Mouse (Mus musculus) lung, adult 18-20 months (tissue): ENCODE results near the gene Rbpjl.
A peak's percentile ranks its signal among the peaks of the same experiment; 100 is the strongest.

Source experiments
- DNase-seq, 2 experiments: peaks; one replicate each; pipeline ENCODE4 v3.0.0; 2022; ENCODE audit warnings: mixed read lengths in 2 of 2

Gene Rbpjl

DNA sequence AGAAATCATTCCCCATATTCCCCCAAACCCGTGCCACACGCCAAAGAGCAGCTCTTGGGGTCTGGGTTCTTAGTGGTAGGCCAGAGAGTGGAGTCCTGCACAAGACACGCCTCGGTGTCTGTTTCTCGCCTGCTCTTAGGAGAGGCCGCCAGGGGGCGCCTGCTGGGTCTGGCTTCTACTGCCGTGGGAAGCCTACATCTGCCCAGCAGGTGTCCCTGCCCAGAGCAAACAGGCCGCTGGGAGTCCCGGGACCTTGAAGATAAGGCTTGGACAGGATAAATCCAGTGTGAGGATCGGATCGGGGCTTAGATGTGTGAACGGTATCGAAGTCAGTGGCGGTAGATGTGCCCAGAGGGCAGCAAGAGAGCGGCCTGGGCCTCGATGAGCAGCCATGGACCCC, at the start of gene Rbpjl:
TSS of gene Rbpjl (plus strand) at position 236 of the 400 bp plus-strand sequence.
- DNase-seq, result peak; percentile 80 to 85

DNA sequence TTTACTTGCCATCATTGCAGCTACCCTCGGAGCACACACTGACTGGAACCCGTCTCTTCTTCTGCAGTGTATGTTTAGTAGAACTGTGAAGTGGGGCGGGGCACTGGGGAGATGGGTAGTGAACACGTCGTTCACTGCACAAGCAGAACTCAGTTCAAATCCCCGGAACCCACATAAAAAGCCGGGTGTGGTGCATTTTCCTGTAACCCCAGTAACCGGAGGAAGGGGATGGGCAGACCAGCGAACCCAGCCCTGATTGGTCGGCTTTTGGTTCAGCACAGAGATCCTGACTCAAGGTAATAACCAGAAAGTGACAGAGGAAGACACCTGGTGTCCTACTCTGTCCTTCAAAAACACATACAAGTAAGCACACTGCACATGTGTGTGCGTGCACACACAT, 49.6 kb upstream of the Rbpjl start:
- no peak for DNase-seq

DNA sequence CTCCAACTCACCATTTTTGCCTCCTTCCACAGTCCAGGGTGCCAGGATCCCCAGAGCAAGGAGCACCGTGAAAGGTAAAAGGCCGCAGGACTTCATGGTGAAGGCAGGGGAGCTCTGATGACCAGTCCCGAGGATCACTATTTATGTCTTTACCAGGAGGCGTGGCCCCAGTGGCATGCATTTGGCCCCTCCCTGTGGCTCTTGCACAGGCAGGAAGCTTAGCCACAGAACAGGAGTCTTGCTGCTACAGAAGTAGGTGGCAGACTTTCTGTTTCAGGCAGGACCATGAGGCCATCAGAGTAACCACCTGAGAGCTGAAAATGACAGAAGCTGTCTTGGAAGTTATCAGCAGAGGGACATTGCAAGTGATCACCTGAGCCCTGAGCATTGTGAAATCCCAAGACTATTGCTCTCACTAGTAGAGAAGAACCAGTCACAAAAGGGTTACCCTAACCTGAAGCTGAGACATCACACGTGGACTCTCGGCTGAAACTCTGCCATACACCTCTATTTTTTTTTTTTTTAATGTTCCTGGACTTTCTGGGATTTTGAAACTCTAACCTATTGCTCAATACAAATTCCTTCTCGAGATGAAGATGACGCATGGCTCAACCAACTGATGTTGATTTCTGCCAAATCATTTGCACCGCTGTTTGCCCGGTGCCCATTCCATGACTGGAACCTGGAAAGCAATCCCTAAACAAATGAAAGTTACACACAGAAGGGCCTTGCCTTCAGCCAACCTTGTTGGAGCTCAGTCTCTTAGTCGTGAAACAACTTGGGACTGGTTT, 46.6 kb upstream of the Rbpjl start:
- DNase-seq, result peak; percentile 50 to 67

DNA sequence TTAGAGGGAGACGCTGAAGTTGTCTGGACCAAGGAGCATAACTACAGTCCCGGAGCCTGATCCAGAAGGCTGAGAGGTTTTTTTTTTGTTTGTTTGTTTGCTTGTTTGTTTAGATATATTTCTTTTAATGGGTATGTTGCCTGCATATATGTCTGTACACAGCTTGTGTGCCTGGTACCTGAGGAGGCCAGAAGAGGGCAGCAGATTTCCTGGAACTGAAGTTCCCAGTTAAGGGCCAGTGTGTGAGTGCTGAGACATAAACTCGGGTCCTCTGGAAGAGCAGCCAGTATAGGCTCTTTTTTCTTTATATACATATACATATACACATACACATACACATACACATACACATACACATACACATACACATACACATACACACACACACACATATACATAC, 44.6 kb upstream of the Rbpjl start:
- no peak for DNase-seq

DNA sequence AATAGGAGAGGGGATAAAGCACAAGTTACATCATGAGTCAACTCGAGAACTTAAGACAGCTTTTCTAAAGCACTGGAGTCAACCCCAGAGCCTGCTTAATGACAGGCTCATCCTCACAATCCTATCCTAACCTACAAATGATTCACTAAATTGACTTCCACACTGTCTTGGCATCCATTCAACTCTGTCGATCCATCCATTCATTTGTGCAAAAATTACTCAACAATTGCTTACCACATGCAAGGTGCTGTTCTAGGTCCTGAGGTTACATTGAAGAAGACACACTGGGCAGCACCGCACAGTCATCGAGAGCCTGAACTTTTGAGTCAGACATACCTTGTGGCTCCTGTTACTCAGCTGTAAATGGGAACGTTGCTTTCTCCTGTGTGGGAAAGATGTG, 43.9 kb upstream of the Rbpjl start:
- no peak for DNase-seq

DNA sequence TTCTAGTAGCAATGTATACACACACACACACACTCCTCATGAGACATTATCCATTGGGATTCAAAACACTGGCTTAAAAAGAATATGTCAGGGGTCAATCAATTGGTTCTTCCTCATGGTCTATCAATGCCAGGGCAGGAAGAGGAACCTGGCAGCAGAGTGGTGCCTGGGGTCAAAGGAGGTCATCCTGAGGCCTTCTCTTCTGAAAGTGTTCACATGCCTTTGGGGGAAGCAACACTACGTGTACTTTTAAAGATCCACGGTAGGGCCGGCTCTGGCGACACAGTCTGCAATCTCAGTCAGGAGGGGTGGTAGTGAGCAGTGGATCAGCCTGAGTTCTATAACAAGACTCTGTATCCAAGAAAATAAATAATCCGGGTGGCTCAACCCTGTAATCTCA, 43.3 kb upstream of the Rbpjl start:
- DNase-seq, result no peak

DNA sequence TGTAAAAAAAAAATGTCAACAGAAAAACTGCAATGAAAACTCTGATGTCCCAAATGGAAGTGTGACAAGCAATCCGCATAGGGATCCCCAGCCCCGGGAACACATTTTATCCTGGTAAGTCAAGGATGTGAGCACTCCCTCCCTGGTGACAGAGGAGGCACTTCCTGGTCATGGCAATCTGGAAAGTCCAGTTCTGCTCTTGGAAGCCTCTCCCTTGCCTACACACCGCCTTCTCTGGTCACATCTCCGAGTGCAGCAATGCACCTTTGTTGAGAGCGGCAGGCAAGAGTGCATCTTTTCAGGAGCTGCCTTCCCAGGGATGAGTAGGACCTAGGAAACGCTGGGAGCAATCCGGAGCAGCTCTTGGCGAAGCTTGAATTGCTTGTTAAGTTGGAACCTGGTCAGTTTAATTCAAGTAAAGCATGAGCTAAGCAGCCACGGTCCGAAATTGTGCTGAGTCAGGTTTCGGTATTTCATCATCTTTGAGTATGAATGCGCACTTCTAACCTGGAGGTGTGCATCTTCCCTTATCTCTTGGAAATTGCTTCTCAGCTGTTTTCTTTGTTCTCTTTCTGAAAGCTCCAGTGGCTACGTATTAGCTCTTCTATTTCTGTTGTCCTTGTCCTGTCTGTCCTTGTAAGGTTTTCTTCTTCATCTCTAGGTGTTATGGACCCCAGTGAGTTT, 41.8 kb upstream of the Rbpjl start:
- DNase-seq, result peak in 1 of 2 experiments; percentile 44

DNA sequence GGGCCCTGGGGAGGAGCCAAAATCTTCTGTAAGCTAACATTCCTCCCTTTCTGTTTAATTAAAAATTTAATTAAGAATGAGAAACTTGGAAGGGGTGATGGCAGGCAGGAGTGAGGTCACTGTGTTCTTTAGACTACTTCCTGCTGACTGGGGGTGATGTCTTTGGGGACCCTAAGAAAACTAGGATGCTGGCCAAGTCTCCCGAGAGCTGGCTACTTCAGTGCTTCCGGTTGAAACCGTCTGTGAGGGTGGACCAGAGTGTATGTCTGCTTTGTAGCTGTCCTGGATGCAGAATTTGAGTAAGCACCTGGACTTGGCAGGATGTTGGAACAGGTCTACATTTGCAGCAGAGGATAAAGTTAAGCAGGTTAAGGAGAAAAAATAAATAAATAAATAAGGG, 36.0 kb upstream of the Rbpjl start:
- no peak for DNase-seq

DNA sequence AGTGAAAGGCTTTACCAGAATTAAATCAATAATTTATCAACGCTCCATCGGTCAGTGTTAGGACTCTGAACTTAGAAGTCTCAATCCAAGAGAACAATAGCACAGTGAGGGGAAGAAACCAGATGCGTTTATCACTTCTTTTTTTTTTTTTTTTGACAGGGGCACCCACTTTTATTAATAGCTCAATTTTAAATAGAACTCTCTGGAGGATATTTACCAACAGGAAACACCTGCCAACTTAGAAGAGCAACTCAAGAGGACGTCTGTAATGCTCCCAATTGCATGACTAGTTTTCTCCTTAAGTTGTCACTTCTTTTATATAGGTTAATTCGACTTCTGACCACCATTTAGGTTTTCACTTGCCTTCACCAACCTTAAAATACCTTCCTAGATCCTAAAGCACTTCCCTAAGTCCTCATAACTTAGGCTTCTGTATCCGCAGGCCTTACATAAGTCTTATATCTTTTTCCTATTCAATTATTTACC, 34.3 kb upstream of the Rbpjl start:
- DNase-seq, result no peak

DNA sequence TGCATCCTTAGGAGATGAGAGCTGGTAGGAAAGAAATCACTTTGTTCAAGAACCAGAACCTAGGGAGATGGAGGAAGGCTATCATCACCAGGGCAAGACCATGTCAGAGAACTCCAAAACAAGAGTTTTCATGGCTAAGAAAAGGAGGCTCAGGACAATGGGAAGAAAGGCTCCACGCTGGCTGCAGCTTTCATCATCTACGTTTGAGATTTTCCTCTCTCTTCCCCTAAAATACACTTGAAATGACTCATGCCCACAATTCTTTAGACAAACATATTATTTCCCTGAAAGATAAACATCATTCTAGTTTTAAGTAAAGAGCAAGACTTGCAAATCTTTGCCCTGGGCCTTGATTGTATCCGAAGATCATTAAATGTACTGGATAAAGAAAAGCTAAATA, 31.6 kb upstream of the Rbpjl start:
- DNase-seq, result no peak

DNA sequence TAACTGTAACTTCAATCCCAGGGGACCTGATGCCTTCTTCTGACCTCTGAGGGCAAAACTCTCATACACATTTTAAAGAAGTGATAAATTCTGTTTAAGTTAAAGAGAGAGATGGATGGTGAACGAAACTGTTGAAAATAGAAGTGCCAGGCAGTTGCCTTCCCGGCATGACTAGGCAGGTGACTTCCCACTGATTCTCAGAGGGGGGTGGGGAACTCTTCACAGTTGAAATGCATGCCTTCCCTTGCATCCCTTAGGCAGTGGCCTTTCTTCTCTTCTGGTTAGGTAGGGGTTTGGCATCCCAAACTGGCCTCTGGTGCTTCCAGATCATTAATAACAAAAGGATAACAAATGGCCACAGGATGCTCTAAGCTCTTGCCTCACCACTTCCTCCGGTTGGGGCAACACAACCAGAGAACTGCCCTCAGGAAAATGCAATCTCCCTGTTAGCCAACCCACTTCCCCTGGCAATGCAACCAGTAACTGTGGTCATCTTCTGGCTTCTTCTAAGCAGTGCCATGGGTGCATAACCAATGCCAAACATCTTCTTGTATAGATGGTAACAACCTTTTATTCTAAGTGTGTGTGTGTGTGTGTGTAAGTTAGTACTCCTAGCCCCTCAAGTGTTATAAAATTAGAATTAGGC, 30.4 kb upstream of the Rbpjl start:
- DNase-seq, result no peak

DNA sequence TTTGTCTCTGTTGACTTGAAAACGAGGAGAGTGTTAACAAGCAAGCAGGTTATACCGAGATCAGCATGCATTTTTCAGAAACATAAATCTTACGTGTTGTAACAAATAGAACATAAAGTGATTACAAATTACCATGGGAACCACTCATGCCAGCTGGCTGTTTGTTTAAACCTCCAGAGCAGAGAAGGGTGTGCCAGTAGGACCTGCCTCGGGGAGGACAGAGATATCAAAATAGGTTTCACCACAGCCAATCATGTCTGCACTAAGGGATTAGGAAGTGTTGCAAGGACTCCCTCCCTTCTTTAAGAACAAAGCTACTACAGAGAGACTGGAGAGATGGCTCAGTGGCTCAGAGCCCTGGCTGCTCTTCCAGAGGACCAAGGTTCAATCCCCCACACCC, 29.8 kb upstream of the Rbpjl start:
- DNase-seq, result peak; percentile 36 to 64

DNA sequence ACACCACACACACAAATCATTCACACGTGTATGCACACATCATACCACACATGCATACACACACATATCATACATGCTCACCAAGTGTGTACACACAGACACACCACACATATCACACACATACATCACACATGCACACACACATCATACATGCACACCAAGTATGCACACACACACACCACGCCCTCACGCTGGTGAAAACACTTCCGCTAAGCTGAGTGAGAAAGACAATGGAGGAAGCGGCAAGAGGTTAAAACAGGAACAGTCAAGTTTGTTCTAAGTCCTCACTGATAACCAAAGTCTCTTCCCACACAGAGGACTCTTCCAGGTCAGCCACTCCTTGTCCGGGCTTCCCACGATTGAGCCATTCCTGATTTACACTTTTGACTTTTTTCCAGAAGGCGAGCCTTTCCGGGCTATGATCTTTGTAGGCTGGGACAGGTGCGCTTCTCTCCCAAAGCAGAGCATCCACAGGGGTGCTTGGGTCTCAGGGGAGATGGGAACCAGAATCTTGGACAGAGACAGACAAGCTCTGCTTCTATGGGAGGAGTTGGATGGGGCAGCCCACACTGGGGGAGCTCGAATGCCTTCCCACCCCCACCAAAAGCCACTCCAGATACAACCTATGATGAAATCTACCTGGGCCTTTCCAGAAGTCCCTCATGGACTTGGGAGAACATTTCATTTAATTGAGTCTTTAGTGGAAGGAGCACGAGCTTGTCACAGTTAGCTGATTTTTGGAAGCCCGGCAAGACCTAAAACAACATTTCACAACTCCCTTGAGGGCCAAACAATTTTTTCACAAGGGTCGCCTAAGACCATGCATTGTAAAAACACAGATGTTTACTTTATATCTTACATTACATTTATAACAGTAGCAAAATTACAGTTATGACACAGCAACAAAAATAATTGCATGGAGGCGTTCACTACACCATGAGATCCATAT, 25.2 kb upstream of the Rbpjl start:
- DNase-seq, result no peak

DNA sequence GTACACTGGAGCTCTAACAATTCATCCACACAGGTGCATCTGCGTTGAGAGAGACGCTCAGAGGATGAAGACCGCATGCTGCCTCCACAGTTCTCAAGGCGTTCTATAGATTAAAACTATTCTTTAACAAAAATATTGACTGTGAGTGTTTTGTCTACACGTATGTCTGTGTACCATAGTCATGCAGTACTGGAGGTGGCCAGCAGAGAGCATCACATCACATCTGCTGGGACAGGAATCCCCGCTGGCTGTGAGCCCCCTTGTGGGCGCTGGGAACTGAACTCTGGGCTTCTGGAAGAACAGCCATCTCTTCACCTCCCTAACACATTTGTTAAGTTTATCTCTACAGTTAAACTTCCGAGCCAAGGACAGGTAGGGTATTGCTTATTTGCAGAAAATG, 21.2 kb upstream of the Rbpjl start:
- no peak for DNase-seq

DNA sequence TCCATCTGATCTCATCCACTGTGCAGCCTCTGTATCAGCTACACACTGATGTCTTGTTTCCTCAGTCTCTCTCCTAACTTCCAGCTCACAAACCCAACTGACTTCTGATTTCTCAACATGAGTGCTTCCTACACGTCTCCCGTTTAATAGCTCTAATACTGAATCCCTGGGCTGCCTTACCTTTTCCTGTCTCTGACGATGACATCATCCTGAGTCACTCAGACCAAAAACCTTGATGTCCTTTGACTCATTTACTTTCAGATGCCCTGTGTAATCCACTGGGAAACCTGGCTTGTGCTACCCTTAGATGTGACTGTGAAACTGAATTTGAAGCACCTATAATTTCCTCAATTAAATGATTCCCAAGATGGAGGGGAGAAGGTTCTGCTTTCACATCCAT, 20.0 kb upstream of the Rbpjl start:
- DNase-seq, result no peak

DNA sequence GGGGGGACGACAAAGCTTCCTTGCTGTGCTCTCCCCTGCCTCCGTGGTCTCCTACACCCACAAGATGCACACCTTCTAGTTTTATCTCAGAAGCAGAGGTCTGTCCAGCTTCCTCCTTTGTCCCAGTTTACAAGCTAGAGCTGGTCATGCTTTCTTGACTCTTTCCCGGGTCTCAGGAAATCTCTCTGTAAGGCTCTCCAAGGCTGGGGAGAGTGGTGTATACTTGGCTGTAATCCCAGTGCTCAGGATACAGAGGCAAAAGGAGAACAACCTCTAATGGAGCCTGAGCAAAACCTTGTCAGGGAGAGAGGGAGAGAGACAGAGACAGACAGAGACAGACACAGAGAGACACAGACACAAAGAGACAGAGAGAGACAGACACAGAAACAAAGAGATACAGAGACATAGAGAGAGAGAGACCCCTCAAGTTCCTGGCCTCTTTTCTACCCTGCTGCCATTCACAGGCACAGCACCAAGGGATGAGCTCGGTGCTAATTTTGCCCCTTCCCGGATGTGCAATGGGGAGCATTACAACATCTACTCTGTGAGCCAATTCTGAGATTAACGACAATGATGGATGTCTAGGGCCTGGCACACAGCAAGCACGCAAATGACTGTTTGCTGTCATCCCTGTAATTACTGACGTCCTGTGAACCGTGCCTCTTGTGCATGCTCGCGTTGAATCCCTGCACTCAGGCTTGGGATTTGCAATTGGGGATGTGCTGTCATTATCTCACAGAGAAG, 19.1 kb upstream of the Rbpjl start:
- no peak for DNase-seq

DNA sequence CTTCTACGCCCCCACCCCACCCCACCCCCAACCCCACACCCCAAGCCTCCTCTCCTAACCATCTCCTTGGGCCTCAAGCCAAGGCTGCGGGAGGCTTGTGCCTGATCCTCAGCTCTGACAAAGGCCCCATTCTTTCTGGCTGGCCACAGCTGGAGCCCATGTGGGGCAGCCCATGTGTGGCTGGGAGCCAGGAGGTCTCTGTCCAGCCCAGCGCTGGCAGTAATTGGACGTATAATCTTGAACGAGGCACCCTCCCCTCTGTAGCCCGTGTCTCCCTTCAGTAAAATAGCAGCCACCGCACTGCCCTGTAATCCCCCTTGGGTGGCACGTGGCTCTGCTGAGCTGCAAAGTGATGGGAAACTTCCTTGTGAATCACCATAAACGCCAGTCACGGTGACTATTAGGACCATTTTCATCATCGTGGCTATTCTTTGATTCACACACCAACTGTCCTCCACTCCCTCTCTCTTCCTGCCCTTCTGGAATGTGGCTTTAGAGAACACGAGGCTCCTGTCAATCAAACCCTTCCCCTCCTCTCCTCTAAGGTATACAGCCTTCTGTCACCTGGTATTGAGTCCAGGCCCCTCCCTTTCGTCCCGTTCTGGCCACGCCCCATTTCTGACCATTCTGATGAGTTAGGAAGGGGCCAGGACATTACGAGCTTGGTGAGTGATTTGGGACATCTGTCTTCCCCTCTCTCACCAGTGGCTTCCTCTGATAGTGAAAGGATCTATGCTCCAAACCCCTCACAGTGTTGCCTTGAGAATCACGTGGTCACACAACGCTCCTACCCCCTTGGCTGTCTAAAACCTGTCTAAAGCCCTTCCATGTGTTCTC, 16.8 kb upstream of the Rbpjl start:
- DNase-seq, result no peak

DNA sequence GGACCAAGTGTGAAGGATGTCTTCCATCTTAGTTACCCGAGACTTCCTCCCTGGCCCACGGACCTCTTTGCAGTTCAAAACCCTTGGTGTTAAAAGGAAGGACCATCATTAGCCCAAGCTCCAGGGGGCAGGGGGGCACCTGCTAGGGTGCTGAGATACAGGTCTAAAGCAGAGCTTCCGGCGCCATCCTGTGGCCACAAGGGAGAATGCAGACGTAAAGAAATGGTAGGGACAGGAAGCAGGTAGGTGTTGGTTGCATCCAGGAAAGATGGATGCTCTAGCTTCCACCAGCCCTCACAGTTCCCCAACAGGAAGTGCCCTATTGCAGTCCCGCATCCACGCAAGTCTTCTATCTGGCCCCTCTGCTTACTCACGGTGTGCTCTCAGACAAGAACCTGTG, 16.0 kb upstream of the Rbpjl start:
- peak; percentile 51 to 55 for DNase-seq

DNA sequence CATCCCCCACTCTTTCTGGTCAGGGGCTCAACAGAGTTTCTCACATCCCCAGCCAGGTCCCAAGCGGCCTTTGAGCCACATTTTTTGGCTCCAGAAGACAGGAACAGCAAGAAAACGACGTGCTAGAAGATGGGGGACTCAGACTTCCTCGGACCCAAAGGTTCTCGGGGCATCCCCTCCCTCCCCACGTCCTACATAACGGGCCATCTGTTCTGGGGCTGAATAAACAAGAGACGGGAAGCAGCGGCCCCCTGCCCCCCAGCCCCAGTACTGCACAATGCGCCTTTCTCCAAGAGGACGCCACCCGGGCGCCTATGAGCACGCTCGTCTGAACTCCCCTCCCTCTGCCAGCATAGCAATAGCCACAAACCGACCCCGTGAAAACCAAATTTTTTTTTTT, 13.9 kb upstream of the Rbpjl start, which contains the start of gene Slpi:
TSS of gene Slpi (minus strand) at position 76 of the 400 bp plus-strand sequence.
- DNase-seq, result no peak

DNA sequence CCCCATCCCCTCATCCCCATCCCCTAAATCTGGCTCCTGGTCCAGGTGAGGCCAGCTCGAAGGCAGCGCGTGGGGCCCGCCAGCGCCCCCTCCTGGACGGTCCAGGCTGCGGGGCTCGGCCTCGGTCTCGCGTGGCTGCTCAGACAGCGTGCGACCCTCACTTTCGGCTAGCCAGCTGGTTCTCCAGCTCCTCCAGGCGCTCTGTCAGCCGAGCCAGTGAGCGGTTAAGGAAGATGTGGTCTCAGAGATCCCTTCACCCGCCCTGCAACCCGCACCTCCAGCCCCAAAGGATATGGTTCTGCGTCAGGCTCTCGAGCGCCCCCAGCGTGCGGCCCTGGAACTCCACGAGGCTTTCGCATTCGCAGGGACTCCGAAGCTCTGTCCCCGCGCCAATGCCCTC, 13.4 kb upstream of the Rbpjl start:
- DNase-seq, result peak; percentile 73 to 82

DNA sequence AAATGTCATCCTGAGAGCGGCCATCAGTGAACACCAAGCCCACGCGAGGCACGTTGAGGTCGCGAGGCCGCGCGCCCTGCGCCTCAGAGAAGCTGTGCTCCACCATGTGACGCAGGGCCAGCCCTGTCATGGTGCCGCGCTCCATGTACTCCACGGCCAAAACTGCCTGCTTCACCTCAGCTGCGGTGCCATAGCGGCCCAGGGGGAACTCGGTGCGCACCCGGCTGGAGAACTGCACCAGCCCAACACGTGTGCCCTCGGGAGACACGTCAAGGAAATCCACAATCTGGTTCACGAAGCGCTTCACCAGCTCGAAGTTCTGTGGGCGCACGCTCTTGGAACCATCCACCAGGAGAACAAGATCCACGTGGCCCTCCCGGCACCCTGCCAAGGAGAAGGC, 9.8 kb upstream of the Rbpjl start:
- DNase-seq, result no peak
